Mouse (Mus musculus) liver, embryonic 14.5 days (tissue): ENCODE results near the gene Lclat1. TPM values are rescaled to one million over a fixed set of nuclear protein-coding genes. Genes with fewer than 3 reads are reported as not detected.

Experiments
- ATAC-seq: fragments of 200-750 bp; cut with Nextera tagmentation; 2 replicates; pipeline ENCODE4 v1.8.0; 2017; ENCODE audit warnings: moderate number of reproducible peaks, mild to moderate bottlenecking, moderate library complexity; ENCODE audit not compliant: insufficient read depth
- DNase-seq, 3 experiments: peaks; one replicate each; pipeline ENCODE4 v3.0.0-alpha.2; 2012 to 2013; ENCODE audit warnings: low read depth in 3 of 3, low spot score in 3 of 3
- H3K27ac ChIP-seq: fragments of 300-500 bp; sonication (generic); 2 replicates; pipeline ENCODE4 v1.5.1; 2014; ENCODE audit warnings: moderate library complexity, mild to moderate bottlenecking, control low read depth, inconsistent platforms
- H3K27me3 ChIP-seq: fragments of 300-500 bp; sonication (generic); 2 replicates; pipeline ENCODE4 v1.6.1; 2014; ENCODE audit warnings: mild to moderate bottlenecking, low read length, moderate library complexity; ENCODE audit not compliant: control insufficient read depth, insufficient read depth
- H3K36me3 ChIP-seq: fragments of 300-500 bp; sonication (generic); replicated peaks from 2 replicates; pipeline ENCODE4 v1.6.1; 2014; ENCODE audit warnings: low read depth; ENCODE audit not compliant: control insufficient read depth, insufficient read depth
- H3K4me1 ChIP-seq, 2 experiments: fragments of 200-500 bp in 1 of 2; fragments of 300-500 bp in 1 of 2; sonication (generic) in 1 of 2; replicated peaks; 2 replicates each; pipeline ENCODE4 v1.6.1; 2012 to 2014; ENCODE audit warnings: antibody characterized with exemption in 1 of 2, inconsistent platforms in 1 of 2, low read length in 1 of 2; ENCODE audit not compliant: control insufficient read depth in 2 of 2, insufficient read depth in 2 of 2
- H3K4me2 ChIP-seq: fragments of 300-500 bp; sonication (generic); 2 replicates; pipeline ENCODE4 v1.6.1; 2014; ENCODE audit warnings: low read depth, mild to moderate bottlenecking, control low read depth, moderate library complexity
- H3K4me3 ChIP-seq, 2 experiments: fragments of 200-500 bp in 1 of 2; fragments of 300-500 bp in 1 of 2; sonication (generic) in 1 of 2; 2 replicates each; pipeline ENCODE4 v1.5.1; 2012 to 2014; ENCODE audit warnings: low read depth in 2 of 2, low read length in 2 of 2, mild to moderate bottlenecking in 2 of 2, control low read depth in 1 of 2, inconsistent platforms in 1 of 2, moderate library complexity in 1 of 2; ENCODE audit not compliant: insufficient read depth in 1 of 2
- H3K9ac ChIP-seq: fragments of 300-500 bp; sonication (generic); replicated peaks from 2 replicates; pipeline ENCODE4 v1.6.1; 2014; ENCODE audit warnings: mild to moderate bottlenecking, control low read depth, moderate library complexity
- H3K9me3 ChIP-seq: fragments of 300-500 bp; sonication (generic); 2 replicates; pipeline ENCODE4 v1.6.1; 2016; ENCODE audit warnings: low read length, mixed read lengths; ENCODE audit not compliant: control insufficient read depth
- CTCF ChIP-seq: IDR thresholded peaks from 2 replicates; pipeline ENCODE4 v1.5.1; 2016; ENCODE audit warnings: antibody characterized with exemption, low read depth, control low read depth
- EP300 ChIP-seq: IDR thresholded peaks from 2 replicates; pipeline ENCODE4 v1.6.1; 2016; ENCODE audit warnings: antibody characterized with exemption, low read depth
- WGBS: fragments of 180-500 bp; shearing (Covaris S2); extraction: QIAGEN DNeasy Blood & Tissue Kit; methylation state at CpG from one replicate; pipeline ENCODE4 v1.1.7; 2014; ENCODE audit not compliant: insufficient replicate concordance; 5-methylcytosine and 5-hydroxymethylcytosine counted together
- polyA plus RNA-seq, 2 experiments: library from polyadenylated mRNA; depleted of rRNA in 1 of 2; stranded (reverse) in 1 of 2; unstranded in 1 of 2; fragments of >200 nt; fragmentation: Nextera tagmentation in 1 of 2; extraction: Ambion mirVana in 1 of 2; gene quantifications; 2 replicates each; pipeline versions ENCODE4 v1.2.1 to v1.2.3; 2012 to 2014

Gene Lclat1
- polyA plus RNA-seq, 2 experiments: 1.8 to 4.5 TPM

DNA sequence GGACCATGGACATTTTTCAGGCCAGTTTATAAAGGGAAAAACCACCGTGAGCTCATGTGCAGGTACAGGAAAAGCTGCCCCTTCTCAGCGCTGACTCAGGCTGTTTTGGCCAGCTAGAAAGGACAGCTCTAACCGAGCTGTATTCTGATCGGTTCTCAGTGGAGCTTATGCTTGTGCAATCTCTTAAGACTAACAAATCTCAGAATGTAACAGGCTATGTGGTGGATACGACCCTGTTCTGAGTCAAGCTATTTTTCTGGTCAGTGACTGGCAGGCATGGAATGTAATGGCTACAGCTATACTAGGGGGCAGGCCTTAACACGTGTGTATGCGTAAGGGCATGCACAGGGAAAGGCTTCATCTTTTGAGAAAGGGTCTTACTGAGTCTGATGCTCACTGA is 4.3 kb downstream of the Lclat1 start:
- WGBS: 77% methylated on average over 7 of the region's 7 CpGs
- Histone ChIP-seq H3K36me3 (no peaks in the 10 kb centered on the region), H3K4me3 (no peak overlapping the region), H3K4me2 (no peak overlapping the region), H3K27me3 (no peaks in the 10 kb centered on the region), H3K9me3 (no peaks in the 10 kb centered on the region), H3K27ac (no peak overlapping the region), H3K9ac (no peak overlapping the region), H3K4me1 (peaks cover 0 to 10% of the 10 kb centered on the region in 2 experiments; a peak in 3 of 4 replicates)
- no peak for ATAC-seq
- no peak for TF ChIP-seq EP300
- no peak for TF ChIP-seq CTCF
- no peak for DNase-seq

DNA sequence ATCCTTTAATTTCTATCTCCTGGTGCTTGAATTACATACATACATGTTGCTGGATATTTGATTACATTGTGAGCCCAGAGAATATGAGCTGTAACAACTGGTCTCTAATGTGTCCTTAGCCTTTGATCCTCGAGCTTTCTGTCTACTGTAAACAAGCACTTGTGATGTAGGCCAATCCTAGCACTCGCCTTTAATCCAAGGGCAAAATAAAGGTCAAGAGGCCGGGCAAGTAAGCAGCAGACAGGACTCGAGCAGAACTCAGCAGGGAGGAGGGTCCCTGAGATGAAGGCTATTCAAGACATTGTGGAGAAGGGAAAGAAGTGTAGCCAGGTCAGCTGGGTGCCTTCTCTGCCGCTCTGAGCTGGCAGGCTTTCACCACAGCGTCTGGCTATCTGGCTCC is 4.8 kb downstream of the Lclat1 start:
- peaks cover 0 to 6% of the 10 kb centered on the region in 2 experiments; a peak in 3 of 4 replicates for H3K4me1 ChIP-seq
- no peak overlapping the region for H3K4me3 ChIP-seq
- ATAC-seq: no peak

DNA sequence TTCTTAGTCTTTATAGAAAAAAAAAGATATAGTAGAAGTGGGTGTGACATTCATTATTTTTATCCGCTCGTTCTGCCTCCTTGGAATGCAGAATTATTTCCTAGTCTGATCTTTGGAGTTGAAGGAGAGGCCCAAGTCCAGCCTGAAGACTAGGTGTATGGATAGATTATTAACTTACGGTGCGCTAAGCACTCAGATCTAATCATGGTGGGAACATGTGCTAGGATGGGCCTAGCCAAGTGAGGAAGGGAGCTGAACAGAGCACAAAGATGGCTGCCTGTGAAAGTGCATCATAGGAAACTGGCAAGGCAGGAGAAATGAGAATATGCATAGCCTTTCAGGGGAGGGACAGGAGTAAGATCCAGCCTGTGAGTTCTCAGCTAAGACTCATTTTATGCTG is 5.4 kb downstream of the Lclat1 start:
- H3K9ac ChIP-seq: no peak overlapping the region
- H3K27ac ChIP-seq: no peak overlapping the region
- DNase-seq (no peak), ATAC-seq (no peak)
- no peaks in the 10 kb centered on the region for H3K36me3 ChIP-seq
- no peak for TF ChIP-seq CTCF
- no peak for TF ChIP-seq EP300
- peaks cover 0 to 6% of the 10 kb centered on the region in 2 experiments; a peak in 3 of 4 replicates for H3K4me1 ChIP-seq
- no peak overlapping the region for H3K4me3 ChIP-seq
- no peak overlapping the region for H3K4me2 ChIP-seq
- H3K9me3 ChIP-seq: no peaks in the 10 kb centered on the region
- WGBS: 77% methylated on average over 4 of the region's 4 CpGs
- no peaks in the 10 kb centered on the region for H3K27me3 ChIP-seq

More for the DNA sequence above, 4.8 kb downstream of the Lclat1 start:
- Histone ChIP-seq H3K27me3 (no peaks in the 10 kb centered on the region), H3K36me3 (no peaks in the 10 kb centered on the region), H3K27ac (no peak overlapping the region), H3K9me3 (no peaks in the 10 kb centered on the region), H3K9ac (no peak overlapping the region), H3K4me2 (no peak overlapping the region)
- TF ChIP-seq EP300 (no peak), CTCF (no peak)
- no peak for DNase-seq
- 62% methylated on average over 6 of the region's 6 CpGs for WGBS

DNA sequence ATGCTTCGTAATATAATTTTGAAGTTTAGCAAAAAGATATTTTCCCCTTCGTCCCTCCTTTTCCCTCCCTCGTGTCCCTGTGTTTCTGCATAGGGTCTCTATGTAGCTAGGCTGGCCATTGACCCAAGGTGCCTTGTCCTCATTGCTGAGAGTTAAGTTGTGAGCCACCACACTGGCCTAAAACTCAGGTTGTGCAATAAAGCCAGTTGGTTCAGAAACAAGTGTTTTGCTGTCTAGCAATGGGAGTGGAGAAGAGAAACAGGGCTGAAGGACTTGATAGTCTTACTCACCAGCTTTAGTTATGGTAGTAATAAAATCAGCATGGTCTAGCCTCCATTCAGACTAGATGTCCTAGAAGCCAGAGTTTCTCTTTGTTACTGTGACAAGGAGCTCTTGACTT is 10.3 kb downstream of the Lclat1 start:
- Histone ChIP-seq H3K4me3 (no peak overlapping the region), H3K9ac (no peak overlapping the region), H3K9me3 (no peaks in the 10 kb centered on the region), H3K36me3 (no peaks in the 10 kb centered on the region), H3K4me1 (no peaks in the 10 kb centered on the region; a peak in 1 of 4 replicates), H3K27ac (no peak overlapping the region), H3K27me3 (no peaks in the 10 kb centered on the region), H3K4me2 (no peak overlapping the region)
- ATAC-seq (no peak), DNase-seq (no peak)
- WGBS: 71% methylated on average over 3 of the region's 3 CpGs
- TF ChIP-seq EP300 (no peak), CTCF (no peak)

DNA sequence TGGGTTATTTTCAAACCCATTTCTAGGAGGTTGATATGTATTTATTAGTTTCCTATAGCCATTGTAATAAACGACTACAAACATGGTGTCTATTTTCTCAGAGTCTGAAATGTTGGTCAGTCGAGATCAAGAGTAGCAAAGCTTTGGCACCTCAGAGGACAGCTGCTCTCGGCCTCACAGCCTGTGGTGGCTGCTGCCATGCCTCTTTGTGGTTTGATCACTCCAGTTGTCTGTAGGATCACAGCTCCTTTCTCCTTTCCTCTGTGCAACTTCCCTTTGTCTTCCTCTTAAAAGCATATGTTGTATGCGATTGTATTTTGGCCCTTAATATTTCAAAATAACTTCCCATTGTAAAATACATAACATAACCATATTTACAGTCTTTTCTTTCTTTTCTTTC is 10.9 kb downstream of the Lclat1 start:
- Histone ChIP-seq H3K4me1 (no peaks in the 10 kb centered on the region), H3K4me2 (no peak overlapping the region), H3K27ac (no peak overlapping the region), H3K36me3 (no peaks in the 10 kb centered on the region), H3K4me3 (no peak overlapping the region), H3K9me3 (no peaks in the 10 kb centered on the region), H3K9ac (no peak overlapping the region), H3K27me3 (no peaks in the 10 kb centered on the region)
- TF ChIP-seq CTCF (no peak), EP300 (no peak)
- DNase-seq (no peak), ATAC-seq (no peak)
- 25% methylated on average over 4 of the region's 4 CpGs for WGBS
